Mouse (Mus musculus) heart, embryonic 10.5 days (tissue): ENCODE measurements around the gene Xpr1. TPM values are rescaled to one million over a fixed set of nuclear protein-coding genes. Genes with fewer than 3 reads are reported as not detected.
A peak's percentile ranks its signal among the peaks of the same experiment; 100 is the strongest.

Experiments
- DNase-seq: peaks from one replicate; pipeline ENCODE4 v3.0.0-alpha.2; 2017; ENCODE audit warnings: low spot score
- H3K27ac ChIP-seq: fragments of 300-500 bp; sonication (generic); 2 replicates; pipeline ENCODE4 v1.5.1; 2016; ENCODE audit warnings: mild to moderate bottlenecking
- H3K27me3 ChIP-seq: fragments of 300-500 bp; sonication (generic); 2 replicates; pipeline ENCODE4 v1.6.1; 2016; ENCODE audit warnings: mild to moderate bottlenecking; ENCODE audit not compliant: poor library complexity, insufficient read depth, severe bottlenecking
- H3K36me3 ChIP-seq: fragments of 300-500 bp; sonication (generic); 2 replicates; pipeline ENCODE4 v1.6.1; 2016; ENCODE audit warnings: mild to moderate bottlenecking, moderate library complexity
- H3K4me1 ChIP-seq: fragments of 300-500 bp; sonication (generic); 2 replicates; pipeline ENCODE4 v1.6.1; 2016; ENCODE audit warnings: mild to moderate bottlenecking
- H3K4me3 ChIP-seq: fragments of 300-500 bp; sonication (generic); 2 replicates; pipeline ENCODE4 v1.5.1; 2016; ENCODE audit warnings: mild to moderate bottlenecking, moderate library complexity
- H3K9me3 ChIP-seq: fragments of 300-500 bp; sonication (generic); 2 replicates; pipeline ENCODE4 v1.6.1; 2016; ENCODE audit warnings: mild to moderate bottlenecking, moderate library complexity
- WGBS: fragments of 180-500 bp; shearing (Covaris S2); methylation state at CpG from one replicate; pipeline ENCODE4 v1.1.7; 2016; 5-methylcytosine and 5-hydroxymethylcytosine counted together
- polyA plus RNA-seq: library from polyadenylated mRNA; unstranded; fragments of >200 nt; fragmentation: Nextera tagmentation; extraction: Ambion mirVana; gene quantifications from 2 replicates; pipeline ENCODE4 v1.2.1, GENCODE M21; 2016

Xpr1 gene
- polyA plus RNA-seq = 8.6 and 9.6 TPM in 2 replicates

GRCm38 (mm10) chr1:155416701-155417677 is at the start of gene Xpr1:
Gene Xpr1, minus strand, starts transcription at chr1:155417415.
- DNase-seq = peak; percentile 97
- Histone ChIP-seq H3K27me3 (no peaks in the 10 kb centered on the region), H3K4me1 (peaks cover 8% of the 10 kb centered on the region), H3K36me3 (no peaks in the 10 kb centered on the region), H3K27ac (peak within 1 kb of the TSS; percentile 91), H3K4me3 (peak within 1 kb of the TSS; percentile 95), H3K9me3 (no peaks in the 10 kb centered on the region)
- WGBS = under 1% methylated on average over 75 of the region's 82 CpGs

GRCm38 (mm10) chr1:155463442-155463841 is 46.2 kb upstream of the Xpr1 start:
- no peaks in the 10 kb centered on the region for H3K9me3 ChIP-seq
- WGBS = 72% methylated on average over 10 of the region's 10 CpGs
- no peak overlapping the region for H3K4me3 ChIP-seq
- DNase-seq = no peak
- H3K27ac ChIP-seq = no peak overlapping the region
- no peaks in the 10 kb centered on the region for H3K27me3 ChIP-seq
- peaks cover 6% of the 10 kb centered on the region; the same call in 1 of the 2 replicates for H3K4me1 ChIP-seq
- no peaks in the 10 kb centered on the region for H3K36me3 ChIP-seq

GRCm38 (mm10) chr1:155462582-155462981 is 45.4 kb upstream of the Xpr1 start:
- Histone ChIP-seq H3K27me3 (no peaks in the 10 kb centered on the region), H3K4me3 (no peak overlapping the region), H3K36me3 (no peaks in the 10 kb centered on the region), H3K4me1 (peaks cover 7% of the 10 kb centered on the region; the same call in 1 of the 2 replicates), H3K27ac (no peak overlapping the region), H3K9me3 (no peaks in the 10 kb centered on the region)
- 81% methylated on average over 5 of the region's 5 CpGs for WGBS
- DNase-seq = no peak

GRCm38 (mm10) chr1:155457532-155457931 is 40.3 kb upstream of the Xpr1 start:
- Histone ChIP-seq H3K4me3 (no peak overlapping the region), H3K27me3 (no peaks in the 10 kb centered on the region), H3K4me1 (peaks cover 7% of the 10 kb centered on the region; the same call in 1 of the 2 replicates), H3K27ac (no peak overlapping the region), H3K36me3 (no peaks in the 10 kb centered on the region), H3K9me3 (no peaks in the 10 kb centered on the region)
- DNase-seq = no peak
- WGBS = 78% methylated on average over 7 of the region's 7 CpGs

GRCm38 (mm10) chr1:155453180-155453579 is 36.0 kb upstream of the Xpr1 start:
- Histone ChIP-seq H3K4me1 (no peaks in the 10 kb centered on the region; the same call in 1 of the 2 replicates), H3K4me3 (no peak overlapping the region), H3K27me3 (no peaks in the 10 kb centered on the region), H3K27ac (no peak overlapping the region), H3K9me3 (no peaks in the 10 kb centered on the region), H3K36me3 (no peaks in the 10 kb centered on the region)
- no peak for DNase-seq
- WGBS = 84% methylated on average over 8 of the region's 8 CpGs

GRCm38 (mm10) chr1:155448932-155449331 is 31.7 kb upstream of the Xpr1 start:
- H3K27me3 ChIP-seq = no peaks in the 10 kb centered on the region
- H3K4me1 ChIP-seq = 0 out of 2 replicates have a peak, but pooled peaks cover 6% of the 10 kb centered on the region
- WGBS = 61% methylated on average over 2 of the region's 2 CpGs
- no peaks in the 10 kb centered on the region for H3K9me3 ChIP-seq
- H3K4me3 ChIP-seq = no peak overlapping the region
- H3K36me3 ChIP-seq = no peaks in the 10 kb centered on the region
- no peak for DNase-seq
- no peak overlapping the region for H3K27ac ChIP-seq

- no peaks in the 10 kb centered on the region for H3K9me3 ChIP-seq
- no peaks in the 10 kb centered on the region for H3K36me3 ChIP-seq
- no peak overlapping the region for H3K27ac ChIP-seq
- no peaks in the 10 kb centered on the region for H3K27me3 ChIP-seq
- H3K4me3 ChIP-seq = no peak overlapping the region
- 0 out of 2 replicates have a peak, but pooled peaks cover 6% of the 10 kb centered on the region for H3K4me1 ChIP-seq
- DNase-seq = no peak
- 61% methylated on average over 6 of the region's 6 CpGs for WGBS
These were observed 30.1 kb upstream of the Xpr1 start for GRCm38 (mm10) chr1:155447277-155447676.

- peaks cover 11% of the 10 kb centered on the region; the same call in 1 of the 2 replicates for H3K4me1 ChIP-seq
- H3K4me3 ChIP-seq = no peak overlapping the region
- WGBS = 86% methylated on average over 4 of the region's 4 CpGs
- no peaks in the 10 kb centered on the region for H3K27me3 ChIP-seq
- DNase-seq = no peak
- no peaks in the 10 kb centered on the region for H3K9me3 ChIP-seq
- H3K27ac ChIP-seq = no peak overlapping the region
- H3K36me3 ChIP-seq = no peaks in the 10 kb centered on the region
These were observed 25.9 kb upstream of the Xpr1 start for GRCm38 (mm10) chr1:155443115-155443514.

- 65% methylated on average over 13 of the region's 13 CpGs for WGBS
- Histone ChIP-seq H3K27ac (no peak overlapping the region), H3K4me3 (no peak overlapping the region), H3K27me3 (no peaks in the 10 kb centered on the region), H3K36me3 (no peaks in the 10 kb centered on the region), H3K9me3 (no peaks in the 10 kb centered on the region), H3K4me1 (peaks cover 11% of the 10 kb centered on the region; the same call in 1 of the 2 replicates)
- DNase-seq = peak; percentile 54
These were observed 25.3 kb upstream of the Xpr1 start for GRCm38 (mm10) chr1:155442521-155443001.

GRCm38 (mm10) chr1:155439551-155439950 is 22.3 kb upstream of the Xpr1 start:
- no peaks in the 10 kb centered on the region for H3K36me3 ChIP-seq
- no peak overlapping the region for H3K4me3 ChIP-seq
- H3K4me1 ChIP-seq = peaks cover 5% of the 10 kb centered on the region; the same call in 1 of the 2 replicates
- no peaks in the 10 kb centered on the region for H3K27me3 ChIP-seq
- WGBS = 79% methylated on average over 7 of the region's 7 CpGs
- no peak overlapping the region for H3K27ac ChIP-seq
- DNase-seq = no peak
- no peaks in the 10 kb centered on the region for H3K9me3 ChIP-seq

GRCm38 (mm10) chr1:155438525-155438924 is 21.3 kb upstream of the Xpr1 start:
- WGBS = 50% methylated on average over 3 of the region's 3 CpGs

GRCm38 (mm10) chr1:155429304-155429703 is 12.1 kb upstream of the Xpr1 start:
- no peak overlapping the region for H3K27ac ChIP-seq
- H3K4me3 ChIP-seq = no peak overlapping the region
- no peaks in the 10 kb centered on the region for H3K9me3 ChIP-seq
- no peaks in the 10 kb centered on the region for H3K36me3 ChIP-seq
- no peak for DNase-seq
- H3K27me3 ChIP-seq = no peaks in the 10 kb centered on the region
- 57% methylated on average over 7 of the region's 7 CpGs for WGBS
- H3K4me1 ChIP-seq = peaks cover 12% of the 10 kb centered on the region; the same call in 1 of the 2 replicates

More at GRCm38 (mm10) chr1:155438525-155438924, 21.3 kb upstream of the Xpr1 start:
- no peak overlapping the region for H3K27ac ChIP-seq
- peak; percentile 19 for DNase-seq
- H3K4me1 ChIP-seq = peaks cover 5% of the 10 kb centered on the region; the same call in 1 of the 2 replicates
- H3K9me3 ChIP-seq = no peaks in the 10 kb centered on the region
- no peaks in the 10 kb centered on the region for H3K27me3 ChIP-seq
- H3K4me3 ChIP-seq = no peak overlapping the region
- no peaks in the 10 kb centered on the region for H3K36me3 ChIP-seq
